Mouse (Mus musculus) megakaryocyte-erythroid progenitor cell, adult 5-6 weeks (primary cell): ENCODE results near the gene Sept9. TPM values are rescaled to one million over a fixed set of nuclear protein-coding genes. Genes with fewer than 3 reads are reported as not detected.

Source experiments
- ATAC-seq: replicated peaks from 2 replicates; pipeline ENCODE4 v1.8.0; 2016; ENCODE audit warnings: mild to moderate bottlenecking, inconsistent platforms; ENCODE audit not compliant: severe bottlenecking, poor library complexity, low FRiP score, low TSS enrichment
- total RNA-seq, 2 experiments: library from RNA; stranded (forward) in 1 of 2; stranded (reverse) in 1 of 2; fragments of 200-1000, 215-1000 nt in 1 of 2; fragments of >200 nt in 1 of 2; fragmentation: Nextera tagmentation in 1 of 2; gene quantifications; 2 replicates each; pipeline ENCODE4 v1.2.3; 2014 to 2017

The Sept9 gene
- total RNA-seq, 2 experiments from 2014 or later, result 46.9 to 60.5 TPM

- ATAC-seq, result no peak
Measured at GRCm38 (mm10) chr11:117240322-117240721, 40.9 kb downstream of the Sept9 start.

GRCm38 (mm10) chr11:117240861-117241738 lies 41.6 kb downstream of the Sept9 start:
- no peak for ATAC-seq

- ATAC-seq, result no peak
Measured at GRCm38 (mm10) chr11:117242339-117243084, 43.1 kb downstream of the Sept9 start.

GRCm38 (mm10) chr11:117243536-117244290 lies 44.3 kb downstream of the Sept9 start:
- ATAC-seq, result no peak

GRCm38 (mm10) chr11:117245041-117245725 lies 45.7 kb downstream of the Sept9 start:
- no peak for ATAC-seq

GRCm38 (mm10) chr11:117245846-117246245 lies 46.4 kb downstream of the Sept9 start:
- no peak for ATAC-seq

- ATAC-seq, result no peak
Measured at GRCm38 (mm10) chr11:117246286-117246685, 46.8 kb downstream of the Sept9 start.

- no peak for ATAC-seq
Measured at GRCm38 (mm10) chr11:117246981-117247431, 47.5 kb downstream of the Sept9 start.

- ATAC-seq, result no peak
Measured at GRCm38 (mm10) chr11:117247541-117247940, 48.1 kb downstream of the Sept9 start.

- no peak for ATAC-seq
Measured at GRCm38 (mm10) chr11:117248734-117249248, 49.3 kb downstream of the Sept9 start.

- ATAC-seq, result no peak
Measured at GRCm38 (mm10) chr11:117249282-117249984, 50.0 kb downstream of the Sept9 start.

- no peak for ATAC-seq
Measured at GRCm38 (mm10) chr11:117249985-117250928, 50.8 kb downstream of the Sept9 start.

- no peak for ATAC-seq
Measured at GRCm38 (mm10) chr11:117251755-117252154, 52.3 kb downstream of the Sept9 start.

- ATAC-seq, result no peak
Measured at GRCm38 (mm10) chr11:117252846-117253245, 53.4 kb downstream of the Sept9 start.

GRCm38 (mm10) chr11:117254161-117255107 lies 55.0 kb downstream of the Sept9 start:
- ATAC-seq, result no peak

GRCm38 (mm10) chr11:117255108-117255489 lies 55.6 kb downstream of the Sept9 start:
- no peak for ATAC-seq
